Mouse (Mus musculus): ENCODE results near the gene Gpr107. TPM values are rescaled to one million over a fixed set of nuclear protein-coding genes. Genes with fewer than 3 reads are reported as not detected.

Gene Gpr107
- polyA plus RNA-seq, 1 experiment from 2014 or later: 9.8 TPM

DNA sequence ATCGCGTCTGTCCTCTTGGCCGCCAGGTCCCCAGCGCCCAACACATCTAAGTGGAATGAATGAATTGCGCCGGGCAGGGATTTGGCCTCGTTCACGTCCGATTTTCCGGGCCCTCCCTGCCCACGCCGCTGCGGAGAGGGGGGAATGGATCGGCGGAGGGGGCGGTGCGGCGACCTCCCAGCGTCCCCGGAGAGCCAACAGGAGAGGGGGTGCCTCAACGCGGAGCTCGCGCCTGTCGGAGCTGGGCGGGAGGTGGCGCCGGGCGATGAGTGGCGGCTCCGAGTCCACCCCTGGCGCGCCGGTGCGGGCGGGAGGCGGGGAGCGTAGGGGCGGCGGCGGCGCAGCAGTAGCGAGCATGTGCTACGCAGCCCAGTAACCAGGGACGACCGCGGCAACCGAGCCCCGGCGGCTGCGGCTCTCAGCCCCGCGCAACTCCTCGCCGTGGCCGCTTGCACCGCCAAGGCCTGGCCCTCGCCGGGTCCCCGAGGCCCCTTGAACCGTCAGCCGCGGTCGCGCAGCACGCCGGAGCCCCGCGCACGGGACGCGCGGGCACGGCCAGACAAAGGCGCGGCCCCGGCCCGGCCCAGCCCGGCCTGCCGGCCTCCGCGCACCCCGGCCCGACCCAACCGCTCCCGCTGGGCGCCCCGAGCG is 93.5 kb downstream of the Gpr107 start, which contains the start of gene Ncs1:
Gene Ncs1 (plus strand): TSS at position 333 of the 651 bp plus-strand sequence.
- Histone ChIP-seq H3K4me3 (ENCODE audit: low read depth, low read length) (peak within 1 kb of the TSS; percentile 54), H3K36me3 (replicated peaks; ENCODE audit: insufficient read depth, low read length) (no peaks in the 10 kb centered on the region), H3K27ac (ENCODE audit: low read depth) (no peak within 1 kb of the TSS), H3K9me3 (ENCODE audit: low read length) (no peaks in the 10 kb centered on the region), H3K4me1 (ENCODE audit: insufficient read depth) (peaks cover 5% of the 10 kb centered on the region), H3K27me3 (ENCODE audit: insufficient read depth, low read length) (peaks cover 32% of the 10 kb centered on the region), H3K4me2 (ENCODE audit: low read depth, low read length) (peak within 1 kb of the TSS; percentile 88), H3K9ac (replicated peaks) (peak within 1 kb of the TSS; percentile 50)
- under 1% methylated on average over 64 of the region's 89 CpGs for WGBS (ENCODE audit: insufficient replicate concordance)
- no peak for TF ChIP-seq EP300 (IDR thresholded peaks at IDR 0.05; ENCODE audit: low read depth)
- no peak for TF ChIP-seq CTCF (IDR thresholded peaks at IDR 0.05; ENCODE audit: low read depth)
- peak; percentile 58 for DNase-seq
- peak; percentile 68 for ATAC-seq

DNA sequence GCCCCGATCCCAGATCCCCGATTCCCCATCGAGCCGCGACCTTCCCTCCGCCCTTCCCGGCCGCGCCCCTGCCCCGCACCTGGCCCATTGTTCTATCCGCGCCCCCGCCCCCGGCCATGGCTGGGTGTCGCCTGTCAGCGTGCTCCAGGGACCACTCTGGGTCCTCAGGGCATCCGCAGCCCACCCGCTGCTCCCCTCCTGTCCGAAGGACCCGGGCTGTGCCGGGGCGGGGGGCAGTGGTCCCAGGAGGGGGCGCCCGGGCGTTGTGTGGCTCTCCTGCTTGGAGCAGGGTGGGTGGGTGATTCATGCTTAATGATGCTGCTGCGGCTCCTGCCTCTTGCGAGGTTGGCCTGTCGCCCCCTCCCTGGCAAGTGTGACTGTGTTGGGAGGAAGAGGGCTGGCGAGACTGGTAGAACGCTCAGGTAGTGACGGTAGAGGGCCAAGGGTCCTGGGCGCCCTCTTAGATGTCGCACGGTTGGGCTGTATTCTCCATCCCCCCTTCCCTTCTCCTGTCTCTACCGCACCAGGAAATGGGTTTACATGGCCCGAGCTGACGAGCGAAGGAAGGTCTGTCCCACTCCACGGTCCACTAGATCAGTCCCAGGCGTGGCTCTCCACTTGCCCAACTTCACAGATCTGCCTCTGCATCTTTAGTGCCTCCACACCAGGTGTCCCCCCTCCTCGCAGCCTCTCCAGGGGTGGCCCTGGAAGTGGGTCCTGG is 94.3 kb downstream of the Gpr107 start:
- Histone ChIP-seq H3K9me3 (ENCODE audit: low read length) (no peaks in the 10 kb centered on the region), H3K36me3 (replicated peaks; ENCODE audit: insufficient read depth, low read length) (no peaks in the 10 kb centered on the region), H3K4me3 (ENCODE audit: low read depth, low read length) (peak overlapping the region; percentile 54), H3K27me3 (ENCODE audit: insufficient read depth, low read length) (peaks cover 32% of the 10 kb centered on the region), H3K4me1 (ENCODE audit: insufficient read depth) (peaks cover 5% of the 10 kb centered on the region), H3K9ac (replicated peaks) (peak overlapping the region; percentile 50), H3K4me2 (ENCODE audit: low read depth, low read length) (peak overlapping the region; percentile 88), H3K27ac (ENCODE audit: low read depth) (no peak overlapping the region)
- ATAC-seq: no peak
- TF ChIP-seq EP300 (IDR thresholded peaks at IDR 0.05; ENCODE audit: low read depth) (no peak), CTCF (IDR thresholded peaks at IDR 0.05; ENCODE audit: low read depth) (no peak)
- WGBS (ENCODE audit: insufficient replicate concordance): 4% methylated on average over 33 of the region's 41 CpGs
- DNase-seq: no peak

GRCm38 (mm10) chr2:31248856-31249255 is 96.7 kb downstream of the Gpr107 start:
- TF ChIP-seq EP300 (IDR thresholded peaks at IDR 0.05; ENCODE audit: low read depth): no peak
- Histone ChIP-seq H3K27me3 (ENCODE audit: insufficient read depth, low read length) (peaks cover 32% of the 10 kb centered on the region), H3K27ac (ENCODE audit: low read depth) (no peak overlapping the region), H3K4me2 (ENCODE audit: low read depth, low read length) (no peak overlapping the region), H3K4me3 (ENCODE audit: low read depth, low read length) (no peak overlapping the region), H3K9me3 (ENCODE audit: low read length) (no peaks in the 10 kb centered on the region), H3K9ac (replicated peaks) (no peak overlapping the region), H3K36me3 (replicated peaks; ENCODE audit: insufficient read depth, low read length) (no peaks in the 10 kb centered on the region), H3K4me1 (ENCODE audit: insufficient read depth) (peaks cover 5% of the 10 kb centered on the region)
- no peak for ATAC-seq
- WGBS (ENCODE audit: insufficient replicate concordance): 73% methylated on average over 6 of the region's 6 CpGs
- DNase-seq: no peak

DNA sequence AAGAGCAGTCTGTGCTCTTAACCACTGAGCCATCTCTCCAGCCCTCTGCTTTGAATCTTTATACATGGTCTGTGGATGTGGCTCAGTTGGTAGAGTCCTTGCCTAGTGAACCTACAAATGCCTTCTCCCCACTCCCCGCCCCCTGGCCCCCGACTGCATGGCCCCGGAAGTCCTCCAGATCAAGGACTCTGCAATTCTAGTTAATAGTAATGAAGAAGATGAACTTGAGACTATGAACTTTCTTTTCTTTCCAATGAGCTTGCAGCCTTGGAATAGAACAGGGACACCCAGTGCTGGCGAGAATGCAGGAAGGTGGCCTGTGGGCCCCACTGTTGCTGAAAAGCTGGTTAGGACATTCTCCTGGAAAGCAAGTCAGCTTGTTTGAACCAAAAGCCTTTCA is 100.1 kb downstream of the Gpr107 start:
- H3K9ac ChIP-seq (replicated peaks): no peak overlapping the region
- no peaks in the 10 kb centered on the region for H3K9me3 ChIP-seq (ENCODE audit: low read length)
- no peak overlapping the region for H3K4me3 ChIP-seq (ENCODE audit: low read depth, low read length)
- no peak for TF ChIP-seq CTCF (IDR thresholded peaks at IDR 0.05; ENCODE audit: low read depth)
- no peak for TF ChIP-seq EP300 (IDR thresholded peaks at IDR 0.05; ENCODE audit: low read depth)
- H3K4me1 ChIP-seq (ENCODE audit: insufficient read depth): peaks cover 3% of the 10 kb centered on the region; the same call in 1 of the 2 replicates
- DNase-seq (no peak), ATAC-seq (no peak)
- H3K36me3 ChIP-seq (replicated peaks; ENCODE audit: insufficient read depth, low read length): no peaks in the 10 kb centered on the region
- peaks cover 7% of the 10 kb centered on the region for H3K27me3 ChIP-seq (ENCODE audit: insufficient read depth, low read length)
- H3K27ac ChIP-seq (ENCODE audit: low read depth): no peak overlapping the region
- WGBS (ENCODE audit: insufficient replicate concordance): 85% methylated on average over 4 of the region's 4 CpGs
- no peak overlapping the region for H3K4me2 ChIP-seq (ENCODE audit: low read depth, low read length)

DNA sequence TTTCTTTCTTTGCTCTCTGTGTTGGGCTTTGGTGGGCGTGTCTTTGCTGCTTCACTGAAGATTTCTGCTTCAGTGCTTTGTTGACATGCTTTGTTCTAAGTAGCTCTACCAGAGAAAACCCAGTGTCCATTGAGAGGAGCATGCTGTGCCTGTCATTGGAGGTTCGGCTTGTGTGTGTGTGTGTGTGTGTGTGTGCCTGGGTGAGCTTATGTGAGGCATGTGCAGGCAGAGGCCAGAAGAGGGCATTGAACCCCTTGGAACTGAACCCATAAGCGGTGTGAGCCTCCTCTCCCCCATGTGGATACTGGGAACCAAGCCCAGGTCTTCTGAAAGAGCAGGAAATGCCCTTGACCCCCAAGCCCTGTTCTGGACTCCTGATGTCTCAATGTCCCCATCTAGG is 101.3 kb downstream of the Gpr107 start:
- no peak overlapping the region for H3K27ac ChIP-seq (ENCODE audit: low read depth)
- ATAC-seq (peak; percentile 24; the same call in 1 of the 2 replicates), DNase-seq (no peak)
- H3K4me3 ChIP-seq (ENCODE audit: low read depth, low read length): no peak overlapping the region
- WGBS (ENCODE audit: insufficient replicate concordance): 62% methylated on average over 3 of the region's 3 CpGs
- no peaks in the 10 kb centered on the region for H3K36me3 ChIP-seq (replicated peaks; ENCODE audit: insufficient read depth, low read length)
- H3K4me1 ChIP-seq (ENCODE audit: insufficient read depth): peaks cover 4% of the 10 kb centered on the region
- no peak overlapping the region for H3K9ac ChIP-seq (replicated peaks)
- no peak overlapping the region for H3K4me2 ChIP-seq (ENCODE audit: low read depth, low read length)
- H3K9me3 ChIP-seq (ENCODE audit: low read length): no peaks in the 10 kb centered on the region
- TF ChIP-seq CTCF (IDR thresholded peaks at IDR 0.05; ENCODE audit: low read depth): no peak
- TF ChIP-seq EP300 (IDR thresholded peaks at IDR 0.05; ENCODE audit: low read depth): no peak
- H3K27me3 ChIP-seq (ENCODE audit: insufficient read depth, low read length): no peaks in the 10 kb centered on the region

GRCm38 (mm10) chr2:31254806-31255205 is 102.7 kb downstream of the Gpr107 start:
- 89% methylated on average over 3 of the region's 3 CpGs for WGBS (ENCODE audit: insufficient replicate concordance)
- ATAC-seq (no peak), DNase-seq (no peak)
- no peak overlapping the region for H3K4me2 ChIP-seq (ENCODE audit: low read depth, low read length)
- no peak overlapping the region for H3K27ac ChIP-seq (ENCODE audit: low read depth)
- TF ChIP-seq CTCF (IDR thresholded peaks at IDR 0.05; ENCODE audit: low read depth) (no peak), EP300 (IDR thresholded peaks at IDR 0.05; ENCODE audit: low read depth) (no peak)
- peaks cover 14% of the 10 kb centered on the region for H3K4me1 ChIP-seq (ENCODE audit: insufficient read depth)
- H3K9ac ChIP-seq (replicated peaks): no peak overlapping the region
- H3K4me3 ChIP-seq (ENCODE audit: low read depth, low read length): no peak overlapping the region
- no peaks in the 10 kb centered on the region for H3K27me3 ChIP-seq (ENCODE audit: insufficient read depth, low read length)
- H3K9me3 ChIP-seq (ENCODE audit: low read length): no peaks in the 10 kb centered on the region
- no peaks in the 10 kb centered on the region for H3K36me3 ChIP-seq (replicated peaks; ENCODE audit: insufficient read depth, low read length)

All from liver, postnatal 0 days (tissue).